Mouse (Mus musculus) testis, adult 2 months (tissue): ENCODE results near the gene Pkp1.

ENCODE experiments used
- CTCF ChIP-seq: fragments of 200-500 bp; IDR thresholded peaks from 2 replicates; pipeline ENCODE4 v1.5.1; 2012; ENCODE audit warnings: low read depth, mild to moderate bottlenecking, inconsistent platforms, low read length, moderate library complexity; ENCODE audit not compliant: control insufficient read depth, insufficient read depth, insufficient replicate concordance
- POLR2A ChIP-seq: fragments of 200-500 bp; IDR thresholded peaks from 2 replicates; pipeline ENCODE4 v1.6.1; 2012; ENCODE audit warnings: low read depth, mild to moderate bottlenecking, inconsistent platforms, low read length, moderate library complexity; ENCODE audit not compliant: control insufficient read depth

DNA sequence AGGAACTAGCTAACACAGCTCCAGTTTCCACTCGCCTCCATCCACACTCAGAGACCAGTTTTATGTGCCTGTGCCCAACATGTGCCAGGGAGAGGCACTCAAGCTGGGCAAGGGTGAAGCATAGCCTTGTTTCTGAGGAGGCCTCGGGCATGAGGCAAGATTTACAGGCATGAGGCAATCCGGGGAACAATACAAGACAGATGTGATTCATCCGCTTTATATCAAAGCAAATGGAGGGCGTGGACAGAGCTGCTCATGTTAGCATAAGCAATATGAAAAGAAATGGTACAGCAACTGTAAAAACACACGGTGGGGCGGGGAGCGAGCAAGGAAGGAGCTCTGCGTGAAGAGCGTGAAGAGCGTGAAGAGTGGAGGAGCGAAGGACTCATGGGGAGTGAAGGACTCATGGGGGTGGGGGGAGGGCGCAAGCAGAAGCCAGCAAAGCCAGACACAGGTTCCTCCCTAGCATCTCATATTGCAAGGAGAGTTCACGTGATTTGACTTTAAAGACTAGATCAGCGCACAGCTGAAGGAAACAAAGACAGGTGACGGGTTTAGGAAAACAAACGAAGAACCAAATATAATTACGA, 14.8 kb upstream of the Pkp1 start:
- TF ChIP-seq POLR2A = no peak
- TF ChIP-seq CTCF = no peak
